Mouse (Mus musculus) naive thymus-derived CD4-positive, alpha-beta T cell, adult 2 months (primary cell): ENCODE results near the gene Megf6.

ENCODE experiments used
- DNase-seq: peaks from one replicate; pipeline ENCODE4 v3.0.0-alpha.2; 2011; ENCODE audit warnings: low read depth

Megf6 gene

DNA sequence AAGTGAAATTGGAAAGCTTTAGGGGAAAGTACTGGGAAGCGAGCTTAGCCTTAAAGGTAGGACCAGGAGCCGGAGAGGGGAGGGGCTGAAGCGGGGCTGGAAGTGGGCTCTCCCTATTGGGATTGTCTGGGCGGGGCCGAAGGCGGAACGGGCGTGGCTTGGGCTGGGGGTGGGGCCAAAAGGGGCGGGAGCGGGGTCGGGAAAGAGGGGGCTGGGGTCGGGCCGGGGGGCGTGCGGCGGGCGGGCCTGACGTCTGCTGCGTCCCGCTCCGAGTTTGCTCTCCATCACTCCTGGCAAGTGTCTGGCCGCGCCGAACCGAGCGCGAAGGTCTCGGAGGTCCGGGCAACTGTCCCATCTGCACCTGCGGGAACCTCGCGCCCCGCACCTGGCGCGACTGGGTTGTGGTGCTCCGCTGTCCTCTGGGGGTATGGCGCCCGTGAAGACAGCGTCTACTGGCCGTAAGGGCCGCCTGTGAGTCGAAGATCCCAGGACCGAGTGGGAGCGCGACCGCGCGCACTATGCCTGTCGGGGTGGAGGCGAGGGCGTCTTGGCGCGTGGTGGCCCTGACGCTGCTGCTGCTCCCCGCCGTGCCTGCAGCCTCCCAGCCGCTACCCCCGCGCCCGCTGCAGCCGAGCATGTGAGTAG is at the start of gene Megf6:
Gene Megf6, plus strand, starts transcription at position 225 of the 645 bp plus-strand sequence.
- no peak for DNase-seq

DNA sequence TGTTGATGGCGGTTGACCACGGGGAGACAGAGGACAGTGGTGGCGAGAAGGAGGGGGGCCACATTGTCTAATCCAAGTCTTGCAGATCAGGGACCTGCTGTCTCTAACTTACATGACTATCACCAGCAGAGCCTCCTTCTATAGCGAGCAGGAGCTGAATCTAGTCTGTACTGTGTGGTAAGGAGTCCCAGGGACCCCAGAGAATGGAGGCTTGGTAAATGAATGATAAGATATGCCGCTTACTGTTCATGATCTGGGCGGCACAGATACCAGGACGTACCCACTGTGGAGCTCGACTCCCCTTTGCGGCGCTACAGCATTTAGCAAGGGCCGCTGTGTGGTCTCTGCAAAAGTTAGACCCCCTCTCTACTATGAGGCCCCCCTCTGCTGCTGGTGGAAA is 48.7 kb upstream of the Megf6 start:
- no peak for DNase-seq

DNA sequence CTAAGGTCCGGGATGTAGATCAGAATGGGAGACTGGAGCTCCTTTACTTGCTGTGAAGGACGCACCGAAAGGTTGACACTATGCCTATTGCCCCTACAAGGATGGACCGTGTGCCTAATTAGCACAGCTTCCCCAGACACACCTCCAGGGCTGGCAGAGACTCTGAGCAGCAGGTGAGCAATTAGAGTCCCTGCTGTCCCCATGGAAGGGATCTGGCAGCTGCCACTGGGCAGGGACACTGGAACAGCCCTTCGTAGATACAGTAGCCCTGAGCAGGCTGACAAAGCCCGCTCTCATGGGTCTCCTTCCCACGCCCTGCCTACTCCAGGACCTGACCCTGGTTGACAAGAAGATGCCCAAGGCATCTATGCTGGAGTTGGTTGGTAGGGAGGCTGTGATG is 48.2 kb upstream of the Megf6 start:
- DNase-seq = no peak

DNA sequence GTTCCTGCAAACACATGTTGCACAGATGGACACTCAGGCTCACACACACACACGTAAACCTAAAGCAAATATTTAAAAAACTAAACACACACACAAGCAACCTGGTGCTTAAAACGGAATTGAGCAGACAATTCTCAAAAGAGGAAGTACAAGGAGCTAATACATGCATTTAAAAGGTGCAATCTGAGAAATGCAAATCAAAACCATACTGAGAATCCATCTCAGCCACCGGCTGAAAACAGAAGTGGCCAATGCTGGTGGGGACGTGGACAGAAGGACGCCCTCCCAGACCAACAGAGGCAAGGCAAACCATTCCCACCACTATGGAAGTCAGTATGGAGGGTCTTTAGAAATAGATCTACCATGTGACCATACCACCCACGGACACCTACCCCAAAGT is 47.0 kb upstream of the Megf6 start:
- no peak for DNase-seq

DNA sequence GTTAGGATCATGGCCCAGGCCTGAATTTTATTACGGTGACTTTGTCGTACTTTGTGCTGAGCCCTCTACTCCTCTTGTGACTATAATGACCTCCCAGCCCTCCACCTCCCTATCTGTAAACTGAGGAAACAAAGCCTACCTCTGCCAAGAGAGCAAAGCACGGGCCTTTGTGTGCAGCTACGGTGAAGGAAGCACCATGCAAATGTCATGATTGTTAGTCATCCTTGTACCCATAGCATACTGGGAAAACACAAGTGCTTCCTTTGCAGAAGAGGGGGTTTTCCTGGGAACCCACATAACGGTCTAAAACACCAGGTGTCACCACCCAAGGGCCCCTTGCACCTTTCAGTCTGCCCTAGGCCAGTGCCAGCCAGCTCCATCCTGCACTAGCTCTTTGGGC is 45.3 kb upstream of the Megf6 start:
- no peak for DNase-seq

DNA sequence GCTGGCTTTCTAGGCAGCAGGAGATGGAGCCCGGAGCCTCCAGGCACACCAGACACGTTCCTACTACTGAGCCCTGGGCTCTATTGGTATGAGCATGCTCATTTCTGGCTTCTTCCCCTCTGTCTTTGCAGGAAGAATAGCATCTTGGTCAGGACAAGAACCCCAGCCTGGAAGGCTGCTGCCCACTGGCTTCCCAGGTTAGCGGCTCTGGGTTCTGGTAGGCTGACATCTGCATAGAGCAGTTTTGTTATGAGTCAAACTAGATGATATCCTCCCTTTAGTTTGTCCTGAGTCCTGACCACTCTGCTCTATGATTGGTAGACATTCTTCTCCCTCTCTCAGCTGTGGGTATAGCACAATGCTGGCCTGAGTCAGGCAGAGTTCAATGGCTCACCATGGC is 43.3 kb upstream of the Megf6 start:
- no peak for DNase-seq

DNA sequence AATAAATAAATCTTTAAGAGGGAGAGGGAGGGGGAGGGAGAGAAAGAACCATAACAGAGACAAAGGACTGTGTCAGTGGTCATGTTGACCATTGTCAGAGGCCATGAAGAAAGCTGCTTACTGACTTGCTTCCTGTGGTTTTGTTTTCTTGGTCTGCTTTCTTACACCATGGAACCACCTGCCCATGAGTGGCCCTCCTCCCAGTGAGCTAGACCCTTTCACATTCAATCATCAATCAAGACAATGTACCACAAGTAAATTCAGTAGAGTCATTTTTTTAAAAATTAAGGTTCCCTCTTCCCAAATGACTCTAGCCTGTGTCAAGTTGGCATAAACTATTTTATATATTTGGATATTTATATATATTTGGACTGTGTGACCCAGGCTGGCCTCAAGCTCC is 40.6 kb upstream of the Megf6 start:
- no peak for DNase-seq

DNA sequence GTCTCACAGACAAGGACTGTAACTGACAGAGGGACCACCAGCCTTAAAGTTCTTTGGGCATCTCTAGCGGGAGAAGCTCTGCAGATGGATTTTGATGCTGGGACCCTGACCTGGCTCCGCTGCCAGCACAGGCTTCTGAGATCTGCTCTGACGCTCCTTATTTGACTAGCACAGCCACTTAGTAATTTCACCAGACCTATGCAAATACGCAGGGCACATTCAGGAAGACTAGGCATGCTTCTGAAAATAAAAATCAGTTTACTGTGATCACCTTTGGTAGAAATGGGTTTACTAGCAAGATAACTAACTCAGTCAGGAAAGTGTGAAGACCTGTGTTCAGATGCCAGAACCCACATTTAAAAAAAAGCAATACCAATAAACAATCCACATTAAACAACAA is 38.6 kb upstream of the Megf6 start:
- DNase-seq = no peak

DNA sequence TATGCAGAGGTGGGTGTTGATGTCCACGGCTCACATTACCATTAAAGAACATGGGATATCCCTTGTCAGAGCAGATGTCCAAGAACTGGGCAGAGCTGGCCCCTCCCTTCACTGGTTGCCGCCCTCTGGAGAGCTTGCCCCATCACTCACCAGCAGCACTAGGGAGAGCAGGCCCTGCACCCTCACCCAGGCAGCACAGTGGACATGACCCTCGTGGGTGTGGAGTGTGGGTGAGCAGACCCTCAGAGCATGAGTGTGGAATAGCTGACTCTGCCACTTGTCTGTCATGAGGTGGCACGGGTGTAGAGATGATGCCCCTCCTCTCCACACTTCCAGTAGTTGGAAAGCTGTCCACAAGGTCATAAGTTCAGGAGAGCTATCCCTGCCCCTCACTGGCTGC is 35.7 kb upstream of the Megf6 start:
- no peak for DNase-seq

DNA sequence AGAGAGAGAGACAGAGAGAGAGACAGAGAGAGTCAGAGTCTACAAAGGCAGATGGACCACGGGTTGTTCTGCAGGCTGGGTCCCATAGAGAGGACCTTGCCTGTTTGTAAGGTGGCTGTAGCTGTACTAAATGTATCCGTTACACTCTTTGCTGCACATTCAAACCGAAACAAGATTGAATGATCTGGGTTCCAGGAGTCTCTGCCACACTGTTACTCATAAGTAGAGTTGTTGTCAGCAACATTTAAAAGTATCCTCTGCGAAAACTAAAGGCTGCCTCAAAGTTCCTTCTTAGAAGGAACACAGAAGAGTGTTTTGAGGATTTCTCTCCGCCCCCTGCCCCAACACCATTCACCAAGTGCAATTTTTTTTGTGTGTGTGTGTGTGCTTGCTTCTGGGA is 33.4 kb upstream of the Megf6 start:
- DNase-seq = no peak

DNA sequence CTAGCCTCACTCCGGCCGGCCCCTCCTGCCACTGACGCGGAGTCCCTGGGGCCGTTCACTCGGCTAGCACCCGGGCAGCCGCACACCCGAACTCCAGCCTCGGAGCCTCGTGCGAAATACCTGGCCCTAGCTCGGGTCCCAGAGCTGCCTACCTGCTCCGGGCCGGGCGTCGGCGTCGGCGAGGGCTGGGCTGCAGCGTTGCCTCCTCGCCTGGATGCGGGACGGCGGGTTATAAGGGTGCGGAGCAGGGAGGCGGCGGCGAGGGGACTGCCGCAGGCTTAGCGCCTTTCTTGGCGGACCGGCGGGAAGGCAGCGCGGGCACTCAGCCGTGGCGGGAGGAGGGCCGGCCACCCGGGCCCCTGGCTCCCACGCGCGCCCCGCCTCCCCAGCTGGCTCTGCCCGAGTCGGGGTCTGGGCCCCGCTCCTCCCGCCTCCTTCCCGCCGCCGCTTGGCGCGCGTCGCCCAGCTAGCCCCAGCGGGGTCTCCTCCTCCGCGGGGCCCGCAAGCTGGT is 30.8 kb upstream of the Megf6 start:
- DNase-seq = no peak

DNA sequence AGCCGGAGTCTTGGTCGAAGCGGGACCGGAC is 30.5 kb upstream of the Megf6 start, which contains the start of gene Trp73:
Gene Trp73, minus strand, starts transcription at position 27 of the 31 bp plus-strand sequence.
- DNase-seq = no peak

DNA sequence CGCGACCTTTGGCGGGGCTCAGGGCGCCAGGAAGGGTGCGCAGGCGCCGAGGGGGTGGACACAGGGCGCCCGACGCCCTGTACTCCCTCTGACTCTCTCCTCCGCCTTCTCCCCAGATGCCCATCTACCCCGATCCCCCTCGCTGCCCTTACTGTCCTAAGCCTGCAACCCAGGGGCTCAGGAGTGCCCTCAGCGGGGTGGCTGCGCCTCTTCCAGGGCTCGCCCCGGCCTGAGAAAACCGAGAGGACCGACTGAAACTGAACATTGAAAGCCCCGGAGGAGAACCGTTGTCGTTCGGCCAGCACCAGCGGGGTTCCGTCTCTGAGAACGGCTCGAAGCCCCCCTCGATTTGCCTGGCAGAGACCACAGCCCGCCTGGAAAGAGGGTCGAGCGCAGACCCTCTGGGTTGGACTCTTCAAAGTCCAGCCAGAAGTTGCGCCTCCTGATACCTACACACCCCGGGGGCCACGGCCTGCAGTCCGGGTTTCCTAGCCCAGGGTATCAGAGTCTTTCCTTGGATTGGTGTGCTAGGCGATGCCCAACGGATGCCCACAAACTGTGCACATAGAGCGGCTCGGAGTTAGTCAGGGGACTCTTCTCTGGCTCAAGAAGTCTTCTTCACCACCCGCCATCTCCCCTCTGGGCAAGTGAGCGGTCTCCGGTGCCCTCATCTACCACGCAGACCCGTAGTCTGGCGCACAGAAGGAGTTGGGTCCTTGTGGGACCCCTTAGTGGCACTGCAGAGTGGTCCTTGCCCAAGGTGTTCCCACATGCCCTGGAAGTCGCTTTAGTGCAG is 30.1 kb upstream of the Megf6 start:
- DNase-seq = peak; percentile 42

DNA sequence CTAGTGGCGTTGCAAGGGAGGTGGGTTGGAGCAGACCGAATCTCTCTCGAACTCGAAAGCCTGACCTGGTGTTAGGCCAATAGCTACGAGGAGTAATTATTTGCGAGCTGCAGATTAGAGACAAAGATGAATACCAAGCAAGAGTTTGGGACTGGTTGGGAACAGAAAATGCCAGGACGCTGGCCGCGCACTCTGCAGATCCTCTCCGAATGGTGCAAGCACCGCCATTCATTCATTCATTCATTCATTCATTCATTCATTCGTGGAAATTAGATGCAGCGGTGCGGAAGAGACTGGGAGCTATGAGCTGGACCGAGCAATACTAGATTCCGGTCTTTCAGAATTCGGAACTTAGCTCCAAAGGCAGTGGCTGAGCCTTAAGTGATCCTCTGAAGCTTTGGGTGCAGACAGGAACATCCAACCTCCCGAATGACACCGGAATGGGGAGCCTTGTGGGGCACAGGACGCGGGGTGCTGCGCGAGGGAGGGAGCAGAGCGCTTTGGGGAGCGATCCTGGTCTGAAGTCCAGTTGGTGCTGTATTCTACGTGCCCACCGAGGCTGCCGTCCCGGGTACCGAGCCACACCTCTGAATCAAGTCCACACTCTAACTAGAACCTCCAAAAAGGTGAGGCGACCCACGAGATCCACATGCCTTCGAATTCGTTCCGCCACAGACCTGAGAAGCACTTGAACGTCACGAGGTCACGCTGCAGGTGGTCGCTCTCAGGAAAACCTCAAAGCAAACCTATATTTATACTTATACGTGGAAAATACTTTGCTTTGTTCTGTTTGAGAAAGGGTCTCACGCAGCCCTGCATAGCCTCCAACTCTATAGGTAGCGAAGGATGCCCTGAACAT is 29.3 kb upstream of the Megf6 start:
- DNase-seq = peak; percentile 45

DNA sequence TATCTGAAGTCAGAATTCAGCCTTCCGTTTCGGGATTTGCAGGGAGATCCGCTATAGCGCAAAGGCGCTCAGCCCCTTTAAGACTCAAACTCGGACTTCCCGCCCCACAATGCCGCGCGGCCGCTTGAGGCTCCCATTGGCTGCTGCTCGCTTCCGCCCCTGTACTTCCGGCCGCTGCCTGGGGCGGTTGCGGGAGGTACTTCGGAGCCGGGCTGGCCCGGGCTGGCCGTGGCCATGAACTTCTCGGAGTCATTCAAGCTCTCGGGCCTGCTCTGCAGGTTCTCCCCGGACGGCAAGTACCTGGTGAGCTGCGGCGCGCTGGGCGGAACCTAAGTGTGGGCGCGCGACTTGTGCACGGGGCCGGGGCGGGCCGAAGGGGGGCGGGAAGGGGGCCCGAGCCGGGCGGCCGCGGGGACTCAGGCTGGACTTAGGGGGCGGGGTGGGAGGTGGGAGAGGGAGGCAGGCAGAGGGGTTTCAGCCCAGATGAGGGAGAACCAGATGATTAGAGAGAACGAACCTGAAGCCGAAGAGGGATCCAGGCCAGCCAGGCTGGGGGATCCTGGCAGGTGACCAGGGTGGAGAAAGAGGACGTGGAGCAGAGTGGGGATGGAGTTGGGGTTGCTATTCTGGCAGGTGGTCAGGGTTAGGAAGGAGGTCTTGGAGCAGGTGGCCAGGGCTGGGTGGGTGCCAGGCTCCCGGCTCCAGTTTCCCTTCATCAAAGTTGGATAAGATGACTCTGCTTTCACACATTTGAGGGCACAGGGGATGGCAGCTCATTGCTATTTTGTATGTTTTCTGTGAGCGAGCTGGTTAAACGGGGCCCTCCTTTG is 28.1 kb upstream of the Megf6 start, which contains the start of gene Wrap73:
Gene Wrap73, plus strand, starts transcription at position 162 of the 830 bp plus-strand sequence.
- peak; percentile 88 for DNase-seq

DNA sequence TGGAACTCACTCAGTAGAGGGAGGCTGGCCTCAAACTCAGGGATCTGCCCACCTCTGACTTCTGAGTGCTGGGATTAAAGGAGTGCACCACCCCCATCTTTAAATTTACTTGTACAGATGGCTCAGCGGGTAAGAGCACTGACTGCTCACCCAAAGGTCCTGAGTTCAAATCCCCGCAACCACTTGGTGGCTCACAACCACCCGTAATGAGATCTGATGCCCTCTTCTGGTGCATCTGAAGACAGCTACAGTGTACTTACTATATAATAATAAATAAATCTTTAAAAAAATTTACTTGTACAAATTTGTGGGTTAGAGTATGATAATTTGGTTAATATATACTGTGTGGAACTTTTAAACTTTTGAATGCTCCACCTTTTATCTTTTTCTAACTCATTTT is 25.8 kb upstream of the Megf6 start:
- DNase-seq = no peak

DNA sequence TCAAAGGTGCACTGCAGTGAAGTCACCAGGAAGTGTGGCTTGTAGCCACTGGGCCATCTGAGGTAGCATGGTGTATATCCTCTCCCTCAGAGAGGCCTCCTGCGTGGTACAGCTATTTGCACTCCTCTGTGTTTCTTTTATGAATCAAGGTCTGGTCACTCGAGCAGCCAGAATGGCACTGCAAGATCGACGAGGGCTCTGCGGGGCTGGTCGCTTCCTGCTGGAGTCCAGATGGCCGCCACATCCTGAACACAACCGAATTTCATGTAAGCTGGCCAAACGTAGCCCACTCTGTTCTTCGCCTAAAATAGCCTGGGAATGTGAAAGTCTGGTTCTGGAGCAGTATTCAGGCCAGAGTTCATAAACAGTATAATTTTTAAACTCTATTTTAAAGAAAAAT is 24.2 kb upstream of the Megf6 start:
- no peak for DNase-seq

DNA sequence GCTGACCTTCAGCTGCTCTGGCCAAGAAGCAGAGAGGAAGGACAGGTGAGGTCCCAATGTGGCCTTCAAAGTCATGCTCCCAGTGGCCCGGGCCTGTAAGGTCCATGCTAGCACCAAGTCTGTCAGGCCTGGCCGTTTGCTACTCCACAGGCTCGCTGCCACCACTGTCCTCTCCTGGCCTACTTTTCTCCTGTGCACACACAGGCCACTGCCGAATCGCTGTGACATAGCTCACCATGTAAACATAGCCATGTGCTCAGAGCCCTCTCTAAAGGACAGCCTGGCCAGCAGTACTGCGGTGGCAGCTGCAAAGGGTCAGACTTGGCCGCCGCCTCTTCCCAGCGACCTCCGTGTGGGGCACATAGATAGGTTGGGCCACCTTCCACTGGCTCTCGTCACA is 16.4 kb upstream of the Megf6 start:
- no peak for DNase-seq

DNA sequence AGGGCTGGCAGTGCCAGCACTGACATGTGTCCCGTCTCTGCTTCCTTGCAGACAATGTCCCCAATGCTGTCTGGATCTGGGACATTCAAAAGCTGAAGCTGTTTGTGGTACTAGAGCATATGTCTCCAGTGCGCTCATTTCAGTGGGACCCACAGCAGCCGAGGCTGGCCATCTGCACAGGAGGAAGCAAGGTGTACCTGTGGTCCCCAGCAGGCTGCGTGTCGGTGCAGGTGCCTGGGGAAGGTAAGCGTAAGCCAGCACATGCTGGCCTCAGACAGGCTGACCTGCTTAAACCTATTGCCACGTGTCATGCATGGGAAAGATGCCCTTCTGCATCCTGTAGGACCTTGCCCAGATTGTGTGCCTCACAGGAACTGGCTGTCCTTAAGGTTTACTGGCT is 14.5 kb upstream of the Megf6 start:
- no peak for DNase-seq

DNA sequence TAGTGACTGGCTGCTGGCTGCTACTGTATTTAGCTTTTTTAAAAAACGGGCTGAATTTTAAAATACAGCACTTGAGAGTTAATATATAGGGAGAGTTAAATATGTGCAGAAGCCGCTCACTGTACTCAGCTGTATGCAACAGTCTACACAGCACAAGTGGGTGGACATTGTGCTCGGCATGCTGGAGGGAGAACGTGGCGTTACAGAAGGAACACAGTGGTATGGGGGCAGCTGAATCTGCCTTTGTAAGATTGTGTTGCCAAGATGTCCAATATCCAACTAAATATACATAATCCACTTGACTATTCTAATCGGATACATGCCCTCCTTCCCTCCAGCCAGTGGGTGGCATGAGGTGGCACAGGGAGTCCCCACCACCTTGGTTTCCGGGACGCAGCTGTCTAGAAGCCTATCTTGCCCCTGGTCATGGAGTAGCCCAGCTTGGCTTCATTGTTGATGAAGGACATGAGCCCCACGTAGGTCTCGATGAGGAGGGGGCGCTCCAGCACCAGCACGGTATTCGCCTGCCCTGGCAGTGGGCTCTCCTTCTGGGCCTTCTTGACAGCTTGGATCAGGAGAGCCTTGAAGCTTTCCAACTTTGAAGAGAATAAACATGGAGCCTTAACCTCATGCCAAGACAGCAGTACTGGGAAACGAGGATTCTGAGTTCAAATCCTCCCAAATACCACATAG is 12.4 kb upstream of the Megf6 start:
- no peak for DNase-seq

DNA sequence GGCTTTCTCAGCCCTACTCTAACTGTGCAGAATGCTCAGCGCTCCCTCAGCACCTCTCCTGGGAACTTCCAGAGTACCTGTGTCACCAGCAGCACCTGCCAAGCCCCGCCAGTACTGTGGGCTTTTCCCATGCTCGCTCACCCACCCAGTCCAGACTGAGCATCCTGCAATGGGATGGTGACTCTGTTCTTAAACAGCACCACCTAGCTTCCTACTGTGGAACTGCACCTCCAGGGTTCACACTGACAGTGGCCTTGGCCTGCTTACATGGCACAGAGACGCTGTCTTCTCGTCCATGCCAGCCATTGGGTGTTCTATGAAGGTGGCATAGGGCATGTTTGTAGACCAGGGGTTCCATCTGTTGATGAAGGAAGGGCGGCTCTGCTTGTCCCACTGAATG is 11.5 kb upstream of the Megf6 start:
- peak; percentile 94 for DNase-seq
